ENCODE assay signal across 8 mouse cellular contexts in genomic region chr1:64986120-64986519, GRCm38 (mm10). TPM values are rescaled to one million over a fixed set of nuclear protein-coding genes. Genes with fewer than 3 reads are reported as not detected.
DNase-seq lines count a peak whose midpoint lies in the region; ATAC-seq lines count a peak whose summit lies in the region.
"Had no signal": no experiment of that assay in that cellular context is flagged by ENCODE, and none has a peak within 500 bp of the region (broad histone marks: within the 10 kb centered on the region; RNA-seq: fewer than 3 reads in every experiment).

No protein-coding gene starts in this region.

- peak; percentile 78 for DNase-seq in A20 (ENCODE audit: low read depth, low spot score)
- peak; percentile 57 for DNase-seq in c-Kit-positive CD71-negative TER-119-negative erythroid progenitor cells, embryonic 14.5 days (ENCODE audit: low read depth)
- peak; percentile 62 to 87 for DNase-seq in layer of hippocampus, adult 18-20 months (ENCODE audit: low spot score in 2 of 2)
- peak; percentile 55 for DNase-seq in lung, postnatal 25 days (ENCODE audit: low spot score)
- peak; percentile 51 to 52 for DNase-seq in right cerebral cortex, postnatal 36 days (ENCODE audit: low spot score in 2 of 2)

- peak; percentile 66 for ATAC-seq in CD4-positive, CD25-positive, alpha-beta regulatory T cell, adult 4 months
- peak; percentile 94 for ATAC-seq in frontal cortex, adult (ENCODE audit: low TSS enrichment)

RNA-seq across cellular contexts. Expression of gene Plekhm3, which starts 29.5 kb away (rescaled TPM):
- 10 to 100 TPM in 1 of 2 experiments, 1 to 10 TPM in 1; 7.8 to 11.2 TPM for polyA plus RNA-seq in CD4-positive, CD25-positive, alpha-beta regulatory T cell, adult 4 months (2017; shearing (Covaris generic))
- total RNA-seq in layer of hippocampus, adult 18-20 months (2021), result 10 to 100 TPM; 36.9 to 39.7 TPM

RNA-seq across cellular contexts. Expression of gene Akr1cl, which starts 46.4 kb away (rescaled TPM):
- polyA plus RNA-seq in CD4-positive, CD25-positive, alpha-beta regulatory T cell, adult 4 months (2017; shearing (Covaris generic)), result under 1 TPM in 1 of 2 experiments, not detected in 1; 0.31 TPM
- total RNA-seq in layer of hippocampus, adult 18-20 months (2021), result not detected
- polyA plus RNA-seq: stomach, embryonic 14.5 days had no signal

Comparison
In these comparisons a context has a peak if more than half of its experiments do, and no peak if none do; other contexts are left out.
1. Peak in every context shown above with its lines: DNase-seq and ATAC-seq.